Mouse (Mus musculus) layer of hippocampus, postnatal 36 days (tissue): ENCODE measurements around the gene Cd48. TPM values are rescaled to one million over a fixed set of nuclear protein-coding genes. Genes with fewer than 3 reads are reported as not detected.
"Not testable (repeated sequence)": the region's sequence is repeated elsewhere in the genome, so short reads cannot be mapped to it uniquely, and the experiment has no call there.

Experiments used
- DNase-seq, 2 experiments: peaks; one replicate each; pipeline ENCODE4 v3.0.0; 2022
- total RNA-seq, 2 experiments: library from RNA; stranded (reverse); gene quantifications; 2 replicates each; pipeline ENCODE4 v1.2.3; 2021

Gene Cd48
- under 1 TPM in 1 of 2 experiments, not detected in 1; 0.77 TPM for total RNA-seq

- DNase-seq, result no peak
Observed at GRCm38 (mm10) chr1:171681531-171682299, at the start of gene Cd48. Gene Cd48 (plus strand): TSS chr1:171682009.

- no peak for DNase-seq
Observed at GRCm38 (mm10) chr1:171635696-171636095, 46.1 kb upstream of the Cd48 start.

- no peak for DNase-seq
Observed at GRCm38 (mm10) chr1:171637101-171637500, 44.7 kb upstream of the Cd48 start.

GRCm38 (mm10) chr1:171638686-171639085 lies 43.1 kb upstream of the Cd48 start:
- DNase-seq, result no peak

GRCm38 (mm10) chr1:171640796-171641195 lies 41.0 kb upstream of the Cd48 start:
- no peak for DNase-seq

- no peak for DNase-seq
Observed at GRCm38 (mm10) chr1:171643612-171644011, 38.2 kb upstream of the Cd48 start.

GRCm38 (mm10) chr1:171646429-171646940 lies 35.3 kb upstream of the Cd48 start:
- DNase-seq, result no peak

GRCm38 (mm10) chr1:171647716-171648115 lies 34.1 kb upstream of the Cd48 start:
- DNase-seq, result no peak

- DNase-seq, result no peak
Observed at GRCm38 (mm10) chr1:171648840-171649239, 33.0 kb upstream of the Cd48 start.

GRCm38 (mm10) chr1:171652734-171653133 lies 29.1 kb upstream of the Cd48 start, which contains the start of gene Slamf7:
Gene Slamf7 (minus strand): TSS chr1:171653035.
- DNase-seq, result no peak

- peak; percentile 8 to 11 for DNase-seq
Observed at GRCm38 (mm10) chr1:171658561-171658991, 23.2 kb upstream of the Cd48 start.

- DNase-seq, result no peak
Observed at GRCm38 (mm10) chr1:171660423-171660822, 21.4 kb upstream of the Cd48 start.

GRCm38 (mm10) chr1:171661482-171661881 lies 20.3 kb upstream of the Cd48 start:
- DNase-seq, result no peak

GRCm38 (mm10) chr1:171663757-171664156 lies 18.1 kb upstream of the Cd48 start:
- no peak for DNase-seq

GRCm38 (mm10) chr1:171666350-171666749 lies 15.5 kb upstream of the Cd48 start:
- no peak for DNase-seq

GRCm38 (mm10) chr1:171667160-171667559 lies 14.6 kb upstream of the Cd48 start:
- no peak for DNase-seq

- DNase-seq, result not testable (repeated sequence)
Observed at GRCm38 (mm10) chr1:171672451-171672850, 9.4 kb upstream of the Cd48 start.

- DNase-seq, result peak; percentile 41 to 54
Observed at GRCm38 (mm10) chr1:171672854-171673475, 8.8 kb upstream of the Cd48 start.

GRCm38 (mm10) chr1:171674467-171674866 lies 7.3 kb upstream of the Cd48 start:
- DNase-seq, result no peak

GRCm38 (mm10) chr1:171677721-171678120 lies 4.1 kb upstream of the Cd48 start:
- no peak for DNase-seq

- no peak for DNase-seq
Observed at GRCm38 (mm10) chr1:171681009-171681408, 800 bp upstream of the Cd48 start.

GRCm38 (mm10) chr1:171684923-171685322 lies 3.1 kb downstream of the Cd48 start:
- DNase-seq, result no peak

GRCm38 (mm10) chr1:171687320-171687719 lies 5.5 kb downstream of the Cd48 start:
- DNase-seq, result no peak

GRCm38 (mm10) chr1:171693918-171694317 lies 12.1 kb downstream of the Cd48 start:
- no peak for DNase-seq
